Mouse (Mus musculus): Measurements from ENCODE around the gene Ccdc113. TPM values are rescaled to one million over a fixed set of nuclear protein-coding genes. Genes with fewer than 3 reads are reported as not detected.
"Not testable (repeated sequence)": the region's sequence is repeated elsewhere in the genome, so short reads cannot be mapped to it uniquely, and the experiment has no call there.

The Ccdc113 gene
- polyA plus RNA-seq, 1 experiment from 2014 or later = 0.14 TPM

- Histone ChIP-seq H3K4me2 (replicated peaks; ENCODE audit: low read depth) (no peak overlapping the region), H3K4me1 (replicated peaks; ENCODE audit: control insufficient read depth, insufficient read depth, low read length) (no peaks in the 10 kb centered on the region), H3K9ac (ENCODE audit: low read depth, low read length) (no peak overlapping the region), H3K4me3 (ENCODE audit: low read depth, low read length) (no peak overlapping the region), H3K36me3 (ENCODE audit: control insufficient read depth, insufficient read depth) (no peaks in the 10 kb centered on the region), H3K27ac (ENCODE audit: low read depth, low read length) (no peak overlapping the region), H3K27me3 (replicated peaks; ENCODE audit: control insufficient read depth, insufficient read depth, low read length) (no peaks in the 10 kb centered on the region), H3K9me3 (ENCODE audit: control insufficient read depth) (no peaks in the 10 kb centered on the region)
- peak; percentile 45 for TF ChIP-seq CTCF (IDR thresholded peaks at IDR 0.05; ENCODE audit: low read depth)
- 74% methylated on average over 2 of the region's 2 CpGs for WGBS
- no peak for ATAC-seq
Observed at GRCm38 (mm10) chr8:95602168-95602567, 68.3 kb downstream of the Ccdc113 start.

DNA sequence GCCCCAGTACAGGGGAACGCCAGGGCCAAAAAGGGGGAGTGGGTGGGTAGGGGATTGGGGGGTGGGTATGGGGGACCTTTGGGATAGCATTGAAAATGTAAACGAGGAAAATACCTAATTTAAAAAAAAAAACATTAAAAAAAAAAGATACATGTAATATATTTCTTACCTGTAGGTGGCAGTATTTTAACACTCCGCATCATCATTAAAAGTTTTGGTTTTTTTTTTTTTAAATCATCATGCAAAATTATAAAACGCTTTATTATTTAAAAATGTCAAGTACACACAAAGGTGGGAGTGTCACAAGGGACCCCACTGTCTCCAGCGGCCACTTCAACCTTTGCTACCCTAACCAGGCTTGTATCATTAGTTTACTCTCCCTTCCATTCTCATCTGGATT is 72.6 kb downstream of the Ccdc113 start:
- H3K27me3 ChIP-seq (replicated peaks; ENCODE audit: control insufficient read depth, insufficient read depth, low read length); H3K4me2 ChIP-seq (replicated peaks; ENCODE audit: low read depth); H3K4me1 ChIP-seq (replicated peaks; ENCODE audit: control insufficient read depth, insufficient read depth, low read length); H3K36me3 ChIP-seq (ENCODE audit: control insufficient read depth, insufficient read depth); H3K9me3 ChIP-seq (ENCODE audit: control insufficient read depth); ATAC-seq; H3K9ac ChIP-seq (ENCODE audit: low read depth, low read length); H3K27ac ChIP-seq (ENCODE audit: low read depth, low read length); H3K4me3 ChIP-seq (ENCODE audit: low read depth, low read length): not testable (repeated sequence)
- WGBS = 16% methylated on average over 4 of the region's 5 CpGs
- TF ChIP-seq CTCF (IDR thresholded peaks at IDR 0.05; ENCODE audit: low read depth) = peak; percentile 43; the same call in 1 of the 2 replicates

DNA sequence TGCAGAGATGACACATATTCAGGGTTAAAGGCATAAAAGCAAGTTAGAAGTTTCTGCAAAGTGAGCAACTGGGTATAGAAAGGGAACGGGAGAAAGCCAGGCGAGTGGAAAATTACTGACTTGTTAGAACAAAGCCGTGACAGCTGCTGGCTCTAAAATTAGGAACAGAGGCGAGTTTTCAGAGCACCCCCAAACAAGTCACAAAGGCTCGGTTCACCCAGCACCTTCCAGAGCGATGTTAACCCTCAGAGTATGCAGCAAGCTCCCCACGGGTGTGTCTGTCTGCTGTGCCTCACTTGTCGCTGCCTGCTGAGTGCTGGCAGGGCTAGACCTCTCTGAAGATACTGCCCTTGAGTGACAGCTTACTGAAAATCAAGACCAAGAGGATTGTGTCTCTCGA is 73.3 kb downstream of the Ccdc113 start:
- H3K36me3 ChIP-seq (ENCODE audit: control insufficient read depth, insufficient read depth) = no peaks in the 10 kb centered on the region
- no peak overlapping the region for H3K4me3 ChIP-seq (ENCODE audit: low read depth, low read length)
- no peak for TF ChIP-seq CTCF (IDR thresholded peaks at IDR 0.05; ENCODE audit: low read depth)
- no peaks in the 10 kb centered on the region for H3K4me1 ChIP-seq (replicated peaks; ENCODE audit: control insufficient read depth, insufficient read depth, low read length)
- no peaks in the 10 kb centered on the region for H3K9me3 ChIP-seq (ENCODE audit: control insufficient read depth)
- no peak overlapping the region for H3K4me2 ChIP-seq (replicated peaks; ENCODE audit: low read depth)
- no peaks in the 10 kb centered on the region for H3K27me3 ChIP-seq (replicated peaks; ENCODE audit: control insufficient read depth, insufficient read depth, low read length)
- WGBS = 63% methylated on average over 9 of the region's 9 CpGs
- no peak overlapping the region for H3K27ac ChIP-seq (ENCODE audit: low read depth, low read length)
- ATAC-seq = no peak
- H3K9ac ChIP-seq (ENCODE audit: low read depth, low read length) = no peak overlapping the region

Other genes with a start within 250 kb of the Ccdc113 start
- gene Cngb1, start 227.5 kb upstream of the Ccdc113 start, polyA plus RNA-seq (2015; fragmentation: Nextera tagmentation; extraction: Ambion mirVana) = 0.63 and 0.94 TPM in 2 replicates
- 0.46 TPM in 1 of 2 replicates, not detected in the other for gene Tepp, start 223.5 kb upstream of the Ccdc113 start, polyA plus RNA-seq (2015; fragmentation: Nextera tagmentation; extraction: Ambion mirVana)
- gene Zfp319, start 202.1 kb upstream of the Ccdc113 start, polyA plus RNA-seq (2015; fragmentation: Nextera tagmentation; extraction: Ambion mirVana) = 2.2 and 2.3 TPM in 2 replicates
- gene Usb1, start 201.8 kb upstream of the Ccdc113 start, polyA plus RNA-seq (2015; fragmentation: Nextera tagmentation; extraction: Ambion mirVana) = 22.3 and 25.6 TPM in 2 replicates
- gene Mmp15, start 181.8 kb upstream of the Ccdc113 start, polyA plus RNA-seq (2015; fragmentation: Nextera tagmentation; extraction: Ambion mirVana) = 9.9 and 11.9 TPM in 2 replicates
- gene Cfap20, start 99.2 kb upstream of the Ccdc113 start, polyA plus RNA-seq (2015; fragmentation: Nextera tagmentation; extraction: Ambion mirVana) = 61.5 and 62.2 TPM in 2 replicates
- gene Csnk2a2, start 44.0 kb upstream of the Ccdc113 start, polyA plus RNA-seq (2015; fragmentation: Nextera tagmentation; extraction: Ambion mirVana) = 6.7 and 7.2 TPM in 2 replicates
- not detected in 2 replicates for gene Prss54, start 42.3 kb downstream of the Ccdc113 start, polyA plus RNA-seq (2015; fragmentation: Nextera tagmentation; extraction: Ambion mirVana)
- 3.6 and 4.3 TPM in 2 replicates for gene Gins3, start 99.4 kb downstream of the Ccdc113 start, polyA plus RNA-seq (2015; fragmentation: Nextera tagmentation; extraction: Ambion mirVana)
- gene Ndrg4, start 142.9 kb downstream of the Ccdc113 start, polyA plus RNA-seq (2015; fragmentation: Nextera tagmentation; extraction: Ambion mirVana) = 11.5 and 13.1 TPM in 2 replicates
- 8.2 and 9.3 TPM in 2 replicates for gene Setd6, start 181.8 kb downstream of the Ccdc113 start, polyA plus RNA-seq (2015; fragmentation: Nextera tagmentation; extraction: Ambion mirVana)

Data from intestine, postnatal 0 days (tissue).